Mouse (Mus musculus): ENCODE data around the gene Carf.

- no peak for TF ChIP-seq CTCF (IDR thresholded peaks at IDR 0.05; ENCODE audit: low read depth)
- no peak for TF ChIP-seq EP300 (IDR thresholded peaks at IDR 0.05; ENCODE audit: low read depth)
Measured at GRCm38 (mm10) chr1:60056310-60056709, 41.7 kb upstream of the Carf start.
